Mouse (Mus musculus) cerebellum, adult 2 months (tissue): ENCODE results near the gene Aicda.

Experiments used
- CTCF ChIP-seq: fragments of 200-500 bp; IDR thresholded peaks from 2 replicates; pipeline ENCODE4 v1.5.1; 2011; ENCODE audit warnings: low read depth, mild to moderate bottlenecking, control low read depth, low read length, moderate library complexity, borderline replicate concordance; ENCODE audit not compliant: insufficient read depth
- POLR2A ChIP-seq: fragments of 200-500 bp; IDR thresholded peaks from 2 replicates; pipeline ENCODE4 v1.6.1; 2011; ENCODE audit warnings: low read length, control low read depth, borderline replicate concordance; ENCODE audit not compliant: insufficient read depth

GRCm38 (mm10) chr6:122599054-122599737, 45.6 kb downstream of the Aicda start:
- TF ChIP-seq POLR2A (no peak), CTCF (no peak)
